Comparison of ENCODE assay signal across 28 mouse cellular contexts in genomic region chr3:58504676-58505075, GRCm38 (mm10).
"Had no signal": no experiment of that assay in that cellular context is flagged by ENCODE, and none has a peak within 500 bp of the region (broad histone marks: within the 10 kb centered on the region; RNA-seq: fewer than 3 reads in every experiment).

No protein-coding gene starts in this region.

- H3K36me3 ChIP-seq: heart, embryonic 12.5 days; heart, embryonic 13.5 days; heart, embryonic 15.5 days; hindbrain, embryonic 10.5 days; hindbrain, embryonic 12.5 days; hindbrain, embryonic 13.5 days; hindbrain, embryonic 15.5 days; intestine, embryonic 15.5 days; kidney, embryonic 15.5 days had no signal

- H3K4me1 ChIP-seq: heart, embryonic 13.5 days; heart, embryonic 15.5 days; hindbrain, embryonic 10.5 days; hindbrain, embryonic 12.5 days; hindbrain, embryonic 13.5 days; hindbrain, embryonic 15.5 days; intestine, embryonic 15.5 days; kidney, embryonic 15.5 days had no signal

- H3K4me3 ChIP-seq: heart, embryonic 12.5 days; heart, embryonic 13.5 days; heart, embryonic 15.5 days; hindbrain, embryonic 10.5 days; hindbrain, embryonic 12.5 days; hindbrain, embryonic 13.5 days; hindbrain, embryonic 15.5 days; intestine, embryonic 15.5 days; kidney, embryonic 15.5 days; layer of hippocampus, adult 2 months; left cerebral cortex, adult 2 months had no signal

- DNase-seq: heart, postnatal 10 days; heart, postnatal 14 days; heart, postnatal 36 days; heart, postnatal 4 days; kidney, adult 2 months; kidney, adult 8-10 months; kidney, adult 9 months; kidney, postnatal 10 days; kidney, postnatal 14 days; kidney, postnatal 25 days; kidney, postnatal 36 days; kidney, postnatal 4 days; layer of hippocampus, adult 9-11 months; layer of hippocampus, postnatal 36 days had no signal

- H3K27ac ChIP-seq: heart, embryonic 13.5 days; heart, embryonic 15.5 days; hindbrain, embryonic 10.5 days; hindbrain, embryonic 12.5 days; hindbrain, embryonic 13.5 days; hindbrain, embryonic 14.5 days; hindbrain, embryonic 15.5 days; hindbrain, postnatal 0 days; intestine, embryonic 15.5 days; kidney, embryonic 15.5 days; kidney, postnatal 0 days; layer of hippocampus, adult 2 months; left cerebral cortex, adult 2 months had no signal

- H3K9me3 ChIP-seq: heart, embryonic 12.5 days; heart, embryonic 13.5 days; heart, embryonic 15.5 days; hindbrain, embryonic 10.5 days; hindbrain, embryonic 12.5 days; hindbrain, embryonic 13.5 days; hindbrain, embryonic 15.5 days; intestine, embryonic 15.5 days; kidney, embryonic 15.5 days had no signal

- H3K9ac ChIP-seq: heart, embryonic 12.5 days; heart, embryonic 13.5 days; heart, embryonic 15.5 days; hindbrain, embryonic 12.5 days; hindbrain, embryonic 13.5 days; hindbrain, embryonic 14.5 days; hindbrain, embryonic 15.5 days; intestine, embryonic 15.5 days; kidney, embryonic 15.5 days had no signal
